Mouse (Mus musculus) ES-E14 (cell line): ENCODE data around the gene Tmem184b.

Experiments used
- CHD2 ChIP-seq: IDR thresholded peaks from 2 replicates; pipeline ENCODE4 v1.6.1; 2014; ENCODE audit warnings: mild to moderate bottlenecking, low read depth, low read length, inconsistent platforms
- HCFC1 ChIP-seq: IDR thresholded peaks from 2 replicates; pipeline ENCODE4 v1.6.1; 2012; ENCODE audit warnings: low read length, inconsistent platforms, borderline replicate concordance; ENCODE audit not compliant: insufficient read depth
- MAFK ChIP-seq: IDR thresholded peaks from 2 replicates; pipeline ENCODE4 v1.6.1; 2014; ENCODE audit warnings: mild to moderate bottlenecking, low read depth, low read length, inconsistent platforms; ENCODE audit not compliant: insufficient read depth

DNA sequence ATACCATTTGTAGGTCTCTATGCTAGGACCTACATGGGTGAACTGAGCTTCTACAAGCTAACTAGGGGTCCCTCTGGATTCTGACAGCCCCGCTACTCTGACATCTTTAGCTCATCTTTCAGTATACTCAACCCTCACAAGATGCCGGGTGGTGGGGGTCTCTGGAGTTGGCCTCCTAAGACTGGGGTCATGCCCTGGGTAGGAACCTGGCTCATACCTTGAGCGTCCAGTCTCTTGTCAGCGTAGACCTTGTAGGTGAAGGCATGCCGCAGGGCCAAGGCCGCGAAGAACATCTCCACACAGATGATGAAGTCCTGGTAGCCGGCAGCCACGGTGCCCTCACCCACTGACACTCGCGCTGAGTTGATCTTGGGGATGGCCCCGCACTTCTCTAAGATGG is 38.3 kb downstream of the Tmem184b start:
- no peak for TF ChIP-seq HCFC1
- no peak for TF ChIP-seq MAFK
- no peak for TF ChIP-seq CHD2
